Mouse (Mus musculus) retina, adult 2 months (tissue): ENCODE measurements around the gene Lrrc1.
A peak's percentile ranks its signal among the peaks of the same experiment; 100 is the strongest.

Experiments
- DNase-seq: peaks from one replicate; pipeline ENCODE4 v3.0.0-alpha.2; 2012; ENCODE audit warnings: low read depth, low spot score

The Lrrc1 gene

GRCm38 (mm10) chr9:77385611-77386010, 159.1 kb downstream of the Lrrc1 start:
- no peak for DNase-seq

- DNase-seq: no peak
These were observed 160.0 kb downstream of the Lrrc1 start for GRCm38 (mm10) chr9:77384651-77385050.

GRCm38 (mm10) chr9:77383951-77384350, 160.7 kb downstream of the Lrrc1 start:
- no peak for DNase-seq

GRCm38 (mm10) chr9:77382514-77382913, 162.2 kb downstream of the Lrrc1 start:
- no peak for DNase-seq

GRCm38 (mm10) chr9:77381565-77381964, 163.1 kb downstream of the Lrrc1 start:
- peak; percentile 28 for DNase-seq
